Mouse (Mus musculus) CD4-positive, CD25-positive, alpha-beta regulatory T cell, adult 4 months (primary cell): ENCODE results near the gene D630003M21Rik. TPM values are rescaled to one million over a fixed set of nuclear protein-coding genes. Genes with fewer than 3 reads are reported as not detected.

Experiments
- ATAC-seq: one replicate; pipeline ENCODE4 v1.8.0; 2017
- polyA plus RNA-seq, 2 experiments: library from polyadenylated mRNA; unstranded; fragments of 100-300 nt; shearing (Covaris generic); gene quantifications; one replicate each; pipeline ENCODE4 v1.2.1; 2017

The D630003M21Rik gene
- polyA plus RNA-seq, 2 experiments from 2014 or later: not detected

DNA sequence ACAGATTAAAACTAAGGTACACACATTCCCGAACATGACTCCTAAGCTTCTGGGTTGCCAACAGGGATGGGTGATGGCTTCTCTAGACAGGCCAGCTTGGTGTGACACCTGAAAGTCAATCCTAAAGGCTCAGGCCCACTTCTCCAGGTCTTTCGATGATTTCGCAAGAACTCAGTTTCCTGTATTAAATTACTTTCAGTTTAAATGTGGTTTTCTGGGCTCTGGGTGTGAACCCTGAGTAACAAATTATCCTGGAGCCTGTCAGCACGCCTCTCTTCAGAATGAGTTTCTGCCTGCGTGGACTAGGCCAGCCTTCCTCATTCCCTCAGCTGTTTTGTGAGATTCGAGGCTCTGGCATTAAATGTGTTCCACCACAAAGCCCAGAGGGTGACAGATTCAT lies 66.0 kb downstream of the D630003M21Rik start:
- ATAC-seq: peak; percentile 24

DNA sequence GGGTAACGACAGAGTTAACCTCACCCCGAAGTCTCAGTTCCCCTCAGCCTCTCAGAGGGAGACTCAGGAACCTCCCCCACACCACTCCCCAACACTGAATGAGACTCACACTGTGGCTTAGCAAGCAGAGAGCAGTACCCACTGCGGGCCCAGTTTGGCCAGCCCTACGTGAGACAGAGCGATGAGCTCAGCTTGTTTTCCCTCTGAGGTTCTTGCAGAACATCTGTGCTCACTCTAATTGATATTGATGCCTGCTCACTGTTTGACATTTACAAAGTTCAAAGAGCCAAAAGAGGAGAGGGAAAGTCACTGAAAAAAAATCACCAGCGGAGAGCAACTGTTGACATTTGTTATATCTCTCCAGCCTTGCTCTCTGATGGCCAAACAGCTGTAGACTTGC lies 67.3 kb downstream of the D630003M21Rik start:
- ATAC-seq: peak; percentile 19

DNA sequence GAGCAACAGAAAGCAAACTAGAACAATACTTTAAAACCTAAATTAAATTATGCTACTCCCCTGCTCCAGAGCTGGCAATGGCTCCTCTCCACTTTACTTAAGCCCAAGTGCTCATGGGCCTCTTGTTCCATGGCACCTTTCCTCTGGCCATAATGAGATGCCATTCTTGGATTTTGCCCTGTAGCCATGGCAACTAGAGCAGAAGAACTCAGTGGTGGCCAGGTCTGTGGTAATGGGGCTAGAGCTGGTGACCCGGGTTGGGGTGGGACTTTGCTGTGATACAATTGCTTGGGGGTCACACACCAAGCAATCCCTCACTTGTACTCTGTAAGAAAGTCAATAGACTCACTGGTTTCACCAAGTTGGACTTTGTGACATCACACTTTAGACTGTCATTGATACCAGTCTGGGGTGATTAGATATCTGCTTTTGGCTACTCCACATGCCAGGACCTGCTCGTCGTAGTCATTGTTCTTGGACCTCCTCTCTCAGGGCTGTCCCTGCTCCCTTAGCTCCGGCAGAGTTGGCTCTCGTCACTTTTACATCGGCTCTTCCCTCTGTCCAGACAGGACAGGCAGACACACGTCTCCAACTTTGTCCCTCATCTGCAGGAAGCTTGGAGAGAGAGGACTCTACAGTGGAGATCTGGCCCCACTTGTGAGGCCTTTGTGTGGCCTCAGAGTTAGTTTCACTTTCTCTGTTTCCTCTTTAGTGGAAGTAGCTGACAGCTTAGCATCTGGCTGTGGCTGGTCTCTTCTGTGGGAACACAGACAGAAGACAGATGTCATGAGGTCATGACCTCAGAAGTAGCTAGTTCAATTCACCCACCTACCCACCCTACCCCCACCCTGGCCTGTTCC lies 69.4 kb downstream of the D630003M21Rik start:
- peak; percentile 77 for ATAC-seq

DNA sequence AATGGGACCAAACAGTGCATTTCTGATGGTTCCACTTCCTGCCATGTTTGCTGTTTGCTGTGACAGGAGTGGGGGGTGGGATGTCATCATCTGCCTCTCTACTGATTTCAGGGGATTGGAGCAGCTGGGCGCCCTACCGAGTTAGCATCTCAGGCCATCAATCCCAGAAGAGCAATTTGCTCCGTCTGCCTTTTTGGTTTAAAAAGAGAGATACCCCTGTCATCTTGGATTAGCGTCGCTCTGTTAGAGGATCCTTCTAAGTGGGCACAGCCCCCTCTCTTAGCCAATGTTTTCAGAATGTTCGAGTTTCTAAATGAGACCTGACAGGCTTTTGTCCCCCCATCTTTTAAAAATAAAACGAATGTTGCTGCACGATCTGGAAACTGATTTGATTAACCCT lies 71.4 kb downstream of the D630003M21Rik start:
- no peak for ATAC-seq

DNA sequence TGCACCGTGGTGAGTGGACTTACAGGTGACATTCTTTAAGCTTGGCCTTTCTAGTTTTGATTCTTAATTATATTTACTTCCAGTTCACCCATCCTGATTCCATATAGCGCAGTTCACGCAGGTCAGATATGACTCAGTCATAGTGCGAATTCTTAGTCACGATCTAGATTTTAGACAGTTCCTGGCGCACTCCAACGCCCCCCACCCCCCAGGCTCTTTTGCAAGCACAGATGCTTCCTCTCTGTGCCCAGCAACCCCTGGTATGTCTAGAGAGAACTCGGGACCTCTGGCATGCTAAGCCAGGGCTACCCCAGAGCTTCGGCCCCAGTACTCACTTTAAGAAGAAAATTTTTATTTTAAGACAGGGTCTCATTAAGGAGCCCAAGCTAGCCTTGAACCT lies 72.5 kb downstream of the D630003M21Rik start:
- no peak for ATAC-seq

DNA sequence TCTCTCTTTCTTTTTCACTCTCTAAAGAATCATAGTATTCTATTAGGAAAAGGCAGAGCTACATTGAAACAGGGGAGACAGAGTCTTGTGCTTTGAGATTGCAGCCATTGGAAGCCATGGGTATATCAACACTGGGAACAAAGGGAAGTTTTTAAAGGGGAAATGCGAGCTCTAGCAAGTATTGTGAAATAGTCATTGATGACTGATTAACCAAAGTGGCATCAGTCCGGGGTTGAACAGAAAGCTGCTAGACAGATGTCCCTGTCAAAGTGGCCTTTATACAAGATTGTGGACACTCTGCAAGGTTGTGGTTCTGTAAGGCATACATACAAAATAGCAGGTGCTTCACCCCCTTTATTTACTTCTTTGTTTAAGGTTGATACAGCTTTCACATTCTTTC lies 73.4 kb downstream of the D630003M21Rik start:
- no peak for ATAC-seq

DNA sequence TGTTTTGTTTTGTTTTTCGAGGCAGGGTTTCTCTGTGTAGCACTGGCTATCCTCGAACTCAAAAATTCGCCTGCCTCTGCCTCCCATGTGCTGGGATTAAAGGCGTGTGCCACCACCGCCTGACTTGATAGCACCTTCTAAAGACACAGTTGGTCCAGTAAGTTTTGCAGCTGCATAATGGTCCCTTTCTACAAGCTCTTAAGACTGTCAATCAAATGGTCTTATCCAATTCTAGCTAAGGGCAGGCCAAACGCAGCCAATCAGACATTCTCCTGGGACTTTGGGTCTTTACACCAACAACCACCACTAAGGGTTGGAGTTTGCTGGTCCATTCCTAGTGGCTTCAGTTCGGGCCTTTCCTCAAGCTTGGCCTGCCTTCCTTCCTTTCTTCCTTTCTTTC lies 73.9 kb downstream of the D630003M21Rik start:
- ATAC-seq: no peak

DNA sequence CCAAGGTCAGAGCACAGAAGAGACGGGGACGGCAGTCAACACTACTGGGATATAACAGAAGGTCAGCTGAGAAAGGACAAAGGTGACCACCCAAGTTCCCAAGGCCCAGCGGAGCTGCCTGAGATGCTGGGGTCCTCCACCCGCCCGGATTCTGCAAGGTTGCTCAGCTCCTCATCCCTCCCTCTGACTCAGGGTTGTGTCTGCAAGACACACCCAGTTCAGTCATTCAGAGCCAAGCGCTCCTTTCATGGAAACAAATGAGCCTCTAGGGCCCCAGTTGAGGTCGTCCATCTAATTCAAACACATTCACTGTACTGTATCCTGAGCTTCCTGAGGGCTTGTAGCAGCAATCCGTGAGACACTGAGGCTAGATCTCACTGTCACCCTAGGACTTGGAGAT lies 74.4 kb downstream of the D630003M21Rik start:
- ATAC-seq: no peak

DNA sequence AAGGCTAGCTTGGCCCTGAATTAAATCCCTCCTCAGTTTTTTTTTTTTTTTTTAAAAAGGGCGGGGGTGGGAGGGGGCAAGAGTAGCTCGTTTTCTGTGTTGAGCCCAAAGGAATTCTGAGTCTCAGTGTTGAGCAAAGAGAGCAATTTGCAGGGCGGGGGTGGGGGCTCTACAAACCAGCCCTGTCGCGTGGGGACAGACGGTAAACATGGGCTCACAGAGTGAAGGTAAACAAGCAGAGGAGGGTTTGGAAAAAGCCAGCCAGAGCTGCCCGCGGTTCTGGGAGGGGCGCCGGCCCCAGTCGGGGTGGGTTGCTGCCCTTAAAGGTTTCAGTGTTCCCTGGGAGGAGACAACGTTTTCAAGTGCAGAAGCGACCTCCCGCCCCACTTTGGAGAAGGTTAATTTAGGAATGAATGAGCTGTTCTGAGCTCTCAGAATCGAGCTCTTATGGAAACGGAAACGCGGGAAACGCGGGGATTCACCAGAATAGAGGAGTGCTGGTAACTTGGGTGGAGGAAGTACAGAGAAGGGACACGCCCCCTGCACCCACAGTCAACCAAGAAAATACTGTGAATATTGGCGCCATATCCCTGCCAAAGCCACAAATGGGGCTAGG lies 75.2 kb downstream of the D630003M21Rik start:
- ATAC-seq: peak; percentile 89

DNA sequence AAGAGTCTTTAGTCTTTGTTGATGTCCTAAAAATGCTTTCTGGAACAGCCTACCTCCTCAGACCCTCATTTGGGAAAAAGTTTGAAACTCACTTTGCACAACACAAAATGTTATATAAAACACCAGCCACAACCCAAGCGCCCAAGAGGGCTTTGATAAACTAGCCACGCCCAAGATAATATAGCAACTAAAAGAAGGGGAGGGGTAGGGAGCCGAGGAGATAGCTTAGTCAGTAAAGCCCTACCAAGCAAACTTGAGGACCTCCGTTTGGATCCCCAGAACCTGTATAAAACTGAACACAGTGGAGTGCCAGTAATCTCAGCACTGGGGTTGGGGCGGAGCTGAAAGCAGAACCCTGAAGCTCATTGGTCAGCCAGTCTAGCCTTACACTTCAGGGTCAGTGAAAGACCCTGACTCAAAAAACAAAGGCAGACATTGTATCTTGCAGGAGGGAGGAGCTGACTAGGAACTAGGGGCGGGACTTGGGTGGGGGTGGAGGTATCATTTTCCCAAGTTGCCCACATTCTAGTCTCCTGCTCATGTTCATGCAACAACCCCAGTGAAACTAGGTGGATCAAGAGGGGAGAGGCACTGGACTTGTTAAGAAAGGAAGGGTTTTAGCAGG lies 76.2 kb downstream of the D630003M21Rik start:
- ATAC-seq: no peak

DNA sequence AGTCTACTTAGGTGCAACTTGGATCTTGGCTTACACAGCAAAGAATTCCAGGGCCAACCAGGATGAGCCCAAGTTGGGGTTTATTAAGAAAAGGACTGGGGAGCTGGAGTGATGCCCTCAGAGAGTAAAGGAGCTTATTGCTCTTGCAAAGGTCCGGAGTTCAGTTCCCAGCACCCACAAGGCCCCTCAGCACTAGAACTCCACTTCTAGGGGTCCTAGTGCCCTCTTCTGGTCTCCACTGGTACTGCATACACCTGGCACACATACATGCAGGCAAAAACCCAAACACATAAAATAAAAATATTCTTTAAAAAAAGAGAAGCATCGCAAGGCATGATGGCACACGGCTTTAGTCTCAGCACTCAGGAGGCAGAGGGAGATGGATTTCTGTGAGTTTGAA lies 77.9 kb downstream of the D630003M21Rik start:
- ATAC-seq: no peak

DNA sequence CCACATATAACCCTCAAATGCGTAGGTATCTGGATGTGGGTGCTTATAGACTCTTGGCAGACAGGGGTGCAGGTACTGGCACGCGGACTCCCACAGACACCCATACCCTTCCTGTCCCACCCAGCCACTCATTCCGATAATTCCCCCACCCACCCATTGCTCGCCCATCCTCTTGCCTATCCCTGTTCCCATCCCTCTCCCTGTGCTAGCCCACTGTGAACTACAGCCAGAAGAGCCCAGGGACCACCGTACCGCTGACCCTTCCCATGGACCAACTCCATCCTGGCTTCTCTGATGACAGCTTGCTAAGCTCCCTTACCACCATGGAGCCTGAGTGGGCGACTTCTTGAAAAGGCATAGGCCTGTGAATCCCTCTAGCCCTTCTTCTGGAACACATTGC lies 82.1 kb downstream of the D630003M21Rik start:
- no peak for ATAC-seq

DNA sequence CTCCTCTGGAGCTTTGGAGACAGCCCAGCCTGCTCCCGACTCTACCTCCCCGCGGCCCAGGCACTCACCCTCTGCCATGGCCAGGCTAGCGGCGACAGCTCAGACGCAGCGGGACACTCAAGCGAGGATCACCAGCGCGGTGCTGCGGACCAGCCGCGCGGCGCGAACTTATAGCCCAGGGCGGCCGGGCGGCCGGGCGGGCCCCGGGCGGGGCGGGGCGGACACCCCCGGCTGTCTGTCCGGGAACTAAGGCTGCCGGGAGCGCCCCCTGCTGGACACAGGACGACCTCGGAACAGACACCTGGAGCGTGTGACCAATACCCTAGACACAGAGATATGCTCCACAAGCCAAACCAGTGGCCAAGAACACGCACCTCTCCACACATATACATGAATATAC lies 82.8 kb downstream of the D630003M21Rik start, which contains the start of gene Tgm2:
Gene Tgm2, minus strand, starts transcription at position 214 of the 400 bp plus-strand sequence.
- ATAC-seq: peak; percentile 82

DNA sequence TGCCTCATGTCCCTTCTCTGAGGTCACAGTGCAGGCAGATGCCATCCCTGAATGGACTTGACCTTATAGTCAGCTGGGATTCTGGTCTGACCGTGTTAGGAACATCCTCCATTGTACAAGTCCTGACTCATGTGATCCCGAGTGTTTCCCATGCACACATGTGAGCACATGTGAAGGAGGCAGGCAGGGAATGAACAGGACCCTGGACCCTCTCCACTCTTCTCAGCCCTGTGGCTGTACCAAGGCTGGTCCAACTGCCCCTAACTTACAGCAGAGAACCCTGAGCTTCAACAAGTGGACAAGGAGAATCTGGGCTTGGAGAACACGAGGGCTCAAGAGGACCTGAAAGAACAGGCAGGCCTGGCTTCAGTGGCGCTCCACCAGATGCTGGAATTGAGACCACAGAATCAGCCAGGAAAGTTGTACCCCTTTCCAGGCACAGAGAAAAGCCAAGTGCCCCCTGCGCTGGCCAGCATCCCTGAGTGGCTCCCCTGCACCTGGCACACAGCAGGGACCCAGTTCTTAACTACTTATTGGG lies 83.4 kb downstream of the D630003M21Rik start:
- ATAC-seq: no peak

DNA sequence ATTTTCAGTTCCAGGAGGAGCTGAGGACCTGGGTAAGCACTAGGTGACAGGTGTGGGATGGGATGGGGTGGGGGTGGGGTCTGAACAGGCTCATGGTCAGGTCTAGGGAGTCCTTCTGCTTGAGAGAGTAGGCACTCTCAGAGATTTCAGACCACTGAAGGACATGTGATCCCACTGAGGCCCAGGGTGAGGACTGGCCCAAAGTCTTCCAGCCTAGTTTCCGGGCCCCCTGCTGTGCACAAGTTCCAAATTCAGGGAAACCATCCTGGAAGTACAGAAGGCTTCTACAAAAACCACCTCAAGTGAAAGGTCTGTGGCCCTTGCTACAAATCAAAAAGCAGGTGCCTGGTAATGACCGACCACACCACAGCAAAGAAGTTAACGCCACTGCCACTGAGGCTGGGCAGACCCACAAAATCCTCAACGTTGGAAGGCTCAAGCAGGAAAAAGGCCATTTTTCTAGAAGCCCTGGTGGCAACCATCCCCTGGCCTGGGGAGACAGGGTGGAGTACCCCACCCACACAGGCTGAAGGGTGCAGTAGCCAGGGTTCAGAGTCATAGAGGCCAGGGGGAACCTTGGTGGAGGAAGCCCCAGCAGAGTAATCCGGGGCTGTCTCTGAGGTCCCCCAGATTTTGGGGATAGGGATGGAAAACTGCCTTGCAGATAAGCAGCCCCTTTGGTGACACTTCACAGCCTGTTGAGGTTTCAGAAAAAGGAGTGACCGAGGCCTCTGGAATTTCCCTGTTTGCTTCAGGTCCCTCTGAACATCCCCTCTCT lies 84.1 kb downstream of the D630003M21Rik start:
- no peak for ATAC-seq

DNA sequence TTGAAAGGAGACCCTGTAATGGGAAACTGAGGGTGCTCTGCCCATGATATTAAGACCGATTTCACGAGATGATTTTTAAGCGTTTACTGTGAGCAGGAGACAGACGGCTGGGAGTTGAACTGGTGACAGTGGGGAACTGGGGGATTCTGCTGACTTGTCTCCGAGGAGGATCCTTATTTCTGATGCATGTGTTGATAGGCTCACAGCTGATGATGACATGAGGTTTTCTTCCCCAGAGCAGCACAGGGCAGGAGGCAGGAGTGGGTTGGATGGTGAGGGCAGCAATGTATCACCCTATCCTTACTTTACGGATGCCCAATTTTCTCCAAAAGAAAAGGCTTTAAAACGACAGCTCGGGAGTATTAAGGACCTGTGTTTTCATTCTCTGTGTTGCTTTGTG lies 84.8 kb downstream of the D630003M21Rik start:
- no peak for ATAC-seq

DNA sequence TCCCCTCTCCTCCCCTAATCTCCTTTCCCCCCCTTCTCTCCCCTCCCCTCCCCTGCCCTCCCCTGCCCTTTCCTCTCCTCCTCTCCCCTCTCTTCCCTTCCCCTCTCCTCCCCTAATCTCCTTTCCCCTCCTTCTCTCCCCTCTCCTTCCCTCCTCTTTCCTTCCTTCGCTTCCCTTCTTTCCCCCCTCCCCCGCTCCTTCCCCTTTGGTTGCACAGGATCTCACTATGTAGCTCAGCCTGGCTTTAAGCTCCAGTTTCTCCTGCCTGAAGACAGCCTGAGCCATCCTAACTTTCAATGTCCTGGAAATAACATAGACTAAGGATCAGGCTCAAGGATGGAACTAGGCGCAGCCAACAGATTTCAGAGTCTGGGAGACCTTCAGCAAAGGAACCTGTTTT lies 85.2 kb downstream of the D630003M21Rik start:
- no peak for ATAC-seq

DNA sequence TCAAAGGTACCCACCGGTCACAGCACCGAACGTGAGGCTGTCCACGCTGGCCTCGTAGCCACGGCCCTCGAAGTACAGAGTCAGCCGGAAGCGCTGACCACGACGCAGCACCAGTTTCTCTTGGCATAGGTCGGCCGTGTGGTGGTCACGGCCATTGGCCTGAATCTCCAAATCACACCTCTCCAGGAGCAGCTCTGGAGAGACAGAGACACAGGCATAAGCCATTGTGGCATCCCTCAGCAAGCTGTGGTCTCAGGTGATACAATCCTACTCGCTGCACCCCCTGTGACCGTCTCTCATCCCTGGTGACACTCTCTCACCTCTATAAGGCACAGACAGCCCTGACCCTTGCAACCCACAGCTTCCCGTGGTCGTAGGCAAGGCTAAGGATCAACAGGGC lies 86.0 kb downstream of the D630003M21Rik start:
- no peak for ATAC-seq

DNA sequence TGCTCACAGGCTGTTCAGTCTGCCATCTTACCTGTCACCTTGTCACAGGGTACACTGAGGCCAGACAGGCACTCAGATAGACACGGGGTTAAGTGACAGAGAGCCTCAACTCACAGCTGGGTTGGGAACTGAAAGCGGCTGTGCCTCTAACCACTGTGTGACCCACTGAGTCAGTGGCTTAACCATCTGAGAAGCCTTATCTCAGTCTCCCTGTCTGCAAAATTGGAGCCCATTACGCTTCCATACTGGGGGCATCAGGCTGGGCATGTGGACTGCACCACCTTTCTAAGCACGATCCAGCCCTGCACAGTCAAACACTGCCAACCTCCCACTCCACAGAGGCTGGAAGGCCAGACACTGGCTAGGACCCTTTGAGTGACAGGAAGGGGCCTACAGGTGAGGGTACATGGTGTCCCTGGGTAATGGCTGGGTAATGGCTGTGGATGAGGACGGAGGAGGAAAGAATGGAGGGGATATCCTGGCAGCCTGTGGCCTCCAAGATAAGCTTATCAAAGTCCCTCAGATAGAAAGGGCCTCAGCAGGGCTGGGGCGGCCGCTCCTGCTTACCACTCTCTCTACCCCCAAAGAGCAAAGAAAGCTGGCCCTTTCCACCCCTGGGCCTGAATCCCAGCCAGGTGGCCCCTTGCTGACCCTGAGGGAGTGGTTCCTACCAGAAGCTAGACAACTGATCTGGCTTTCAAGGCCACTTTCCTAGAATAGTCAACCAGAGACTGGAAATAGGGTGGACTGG lies 87.2 kb downstream of the D630003M21Rik start:
- ATAC-seq: no peak

DNA sequence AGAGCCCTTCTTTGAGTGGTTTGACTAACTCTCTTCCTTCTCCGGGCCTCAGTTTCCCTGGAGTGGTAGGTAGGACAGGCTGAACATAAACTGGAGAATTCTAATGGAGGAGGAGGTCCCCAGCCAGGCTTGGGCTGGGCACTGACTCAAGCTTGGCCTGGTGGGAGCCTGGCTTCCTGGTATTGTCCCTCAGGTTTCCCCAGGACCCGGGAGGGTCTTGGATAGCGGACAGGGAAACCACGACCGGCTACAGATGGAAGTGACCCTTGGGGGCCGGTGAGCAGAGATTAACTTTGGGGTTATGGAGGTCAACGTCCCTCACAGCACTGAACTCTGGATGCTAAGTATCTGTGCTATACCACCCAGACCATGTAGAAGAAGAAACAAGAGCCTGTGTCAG lies 87.8 kb downstream of the D630003M21Rik start:
- no peak for ATAC-seq

DNA sequence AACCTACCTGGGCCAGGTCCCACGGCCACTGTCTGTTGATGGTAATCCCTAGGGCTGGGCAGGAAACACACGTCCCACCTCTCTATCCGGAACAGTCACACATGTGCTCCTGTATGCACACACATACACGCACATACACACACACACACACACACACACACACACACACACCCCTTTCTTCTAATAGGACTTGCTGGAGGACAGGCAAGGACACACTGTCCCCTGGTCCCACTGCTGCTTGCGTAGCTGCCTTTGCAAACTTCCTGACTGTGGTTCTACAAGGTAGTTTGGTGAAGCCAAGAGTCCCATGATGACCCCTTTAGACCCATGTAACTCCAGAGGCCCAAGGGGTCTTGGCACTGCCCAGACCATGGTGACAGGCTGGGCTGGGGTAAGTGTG lies 88.4 kb downstream of the D630003M21Rik start:
- no peak for ATAC-seq

DNA sequence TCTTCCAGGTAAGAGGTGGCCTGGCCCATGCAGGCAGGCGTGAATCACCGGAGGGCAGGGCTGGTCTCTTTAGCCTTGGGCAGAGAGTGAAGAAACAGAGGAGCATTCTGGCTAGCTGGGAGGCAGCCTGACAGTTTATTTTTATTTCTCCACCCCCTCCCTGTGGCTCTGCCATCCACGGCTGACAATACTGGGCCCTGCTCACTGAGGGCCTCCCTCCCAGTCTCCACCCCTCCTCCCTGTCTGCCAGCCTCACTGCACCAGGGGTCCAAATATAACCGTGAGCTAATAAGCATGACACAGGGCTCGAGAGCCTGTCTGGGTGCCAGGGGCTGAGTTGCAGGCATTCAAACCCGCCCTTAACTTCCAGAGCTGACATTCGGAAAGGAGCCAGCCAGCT lies 89.4 kb downstream of the D630003M21Rik start:
- ATAC-seq: no peak
